Mouse (Mus musculus): ENCODE data around the gene Tmem232. TPM values are rescaled to one million over a fixed set of nuclear protein-coding genes. Genes with fewer than 3 reads are reported as not detected.

The Tmem232 gene
- not detected in 2 replicates for total RNA-seq (2017)

DNA sequence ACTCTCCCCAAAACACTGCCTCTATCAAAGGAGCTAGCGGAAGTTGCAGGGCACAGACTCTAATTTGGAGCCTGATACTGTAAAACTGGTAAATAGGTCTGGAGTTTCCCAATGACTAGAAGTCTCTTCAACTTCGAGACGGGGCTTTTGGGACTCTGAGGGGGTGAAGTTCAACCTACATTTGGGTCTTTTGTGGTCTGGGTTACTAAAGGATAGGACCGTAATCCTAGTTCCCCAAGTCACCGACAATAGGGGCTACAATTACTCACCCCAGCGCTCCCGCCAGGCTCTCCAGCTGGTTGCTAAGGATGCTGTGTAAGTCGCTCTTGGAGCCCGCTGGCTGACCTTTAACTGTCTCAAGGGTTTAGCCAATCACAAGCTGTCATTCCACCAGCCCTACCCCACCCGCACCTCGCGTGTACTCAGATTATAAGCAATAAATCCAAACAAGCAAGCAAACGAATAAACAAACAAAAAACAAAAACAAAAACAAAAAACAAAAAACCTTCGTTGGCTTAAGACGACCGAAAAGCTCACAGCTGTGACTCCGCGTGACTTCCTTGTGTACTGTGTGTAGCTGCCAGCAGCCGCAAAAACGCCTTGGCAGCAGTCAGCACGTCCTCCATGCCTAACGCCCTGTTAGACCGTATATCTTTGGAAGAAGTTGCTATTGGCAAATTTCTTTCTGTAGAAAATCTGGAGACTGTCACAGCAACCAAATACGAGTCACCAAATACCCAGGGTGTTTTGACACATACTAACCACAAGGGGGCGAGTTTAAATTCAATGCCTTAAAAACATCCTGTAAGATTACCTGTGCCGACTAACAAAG lies at the start of gene Tmem232:
Tmem232 (minus strand) TSS at position 342 of the 832 bp plus-strand sequence.
- peak; percentile 76 for ATAC-seq (replicated peaks; ENCODE audit: low read depth, poor library complexity, severe bottlenecking)

DNA sequence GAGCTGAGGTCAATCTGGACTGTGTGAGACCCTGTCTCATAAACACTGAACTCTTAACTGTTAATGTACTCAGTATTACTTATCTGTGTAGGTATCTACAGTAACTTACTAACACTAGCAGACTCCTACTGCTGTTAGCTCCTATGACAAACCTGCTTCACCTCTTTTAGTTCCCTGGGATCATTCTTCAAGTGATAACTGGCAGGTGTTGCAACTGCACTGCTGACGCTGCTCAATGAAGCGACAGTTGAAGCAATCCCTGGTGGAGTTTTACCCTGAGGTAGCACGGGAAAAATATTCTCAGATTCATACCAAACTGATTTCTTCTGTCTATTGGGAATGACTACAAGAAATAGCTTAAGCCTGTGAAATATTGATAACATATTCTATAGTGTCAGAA lies 46.3 kb upstream of the Tmem232 start:
- ATAC-seq (replicated peaks; ENCODE audit: low read depth, poor library complexity, severe bottlenecking) = no peak

- ATAC-seq (replicated peaks; ENCODE audit: low read depth, poor library complexity, severe bottlenecking) = no peak
These were observed 40.9 kb upstream of the Tmem232 start for GRCm38 (mm10) chr17:65581440-65581839.

DNA sequence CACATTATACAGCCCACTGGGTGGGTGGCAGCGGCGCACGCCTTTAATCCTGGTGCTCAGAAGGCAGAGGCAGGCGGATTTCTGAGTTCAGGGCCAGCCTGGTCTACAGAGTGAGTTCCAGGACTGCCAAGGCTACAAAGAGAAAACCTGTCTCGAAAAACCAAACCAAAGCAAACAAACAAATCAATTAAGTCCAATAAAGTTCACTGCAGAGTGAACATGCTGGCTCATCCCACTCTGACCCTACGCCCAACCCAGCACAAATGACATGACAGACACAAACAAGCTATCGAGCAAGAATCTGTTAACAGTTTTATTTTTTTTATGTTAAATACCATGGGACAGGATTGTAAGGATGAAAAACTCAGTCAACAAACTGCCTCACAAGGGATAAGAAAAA lies 39.2 kb upstream of the Tmem232 start:
- no peak for ATAC-seq (replicated peaks; ENCODE audit: low read depth, poor library complexity, severe bottlenecking)

- peak; percentile 77 for ATAC-seq (replicated peaks; ENCODE audit: low read depth, poor library complexity, severe bottlenecking)
These were observed 34.8 kb upstream of the Tmem232 start for GRCm38 (mm10) chr17:65575339-65575738.

- peak; percentile 58 for ATAC-seq (replicated peaks; ENCODE audit: low read depth, poor library complexity, severe bottlenecking)
These were observed 34.3 kb upstream of the Tmem232 start for GRCm38 (mm10) chr17:65574850-65575249.

DNA sequence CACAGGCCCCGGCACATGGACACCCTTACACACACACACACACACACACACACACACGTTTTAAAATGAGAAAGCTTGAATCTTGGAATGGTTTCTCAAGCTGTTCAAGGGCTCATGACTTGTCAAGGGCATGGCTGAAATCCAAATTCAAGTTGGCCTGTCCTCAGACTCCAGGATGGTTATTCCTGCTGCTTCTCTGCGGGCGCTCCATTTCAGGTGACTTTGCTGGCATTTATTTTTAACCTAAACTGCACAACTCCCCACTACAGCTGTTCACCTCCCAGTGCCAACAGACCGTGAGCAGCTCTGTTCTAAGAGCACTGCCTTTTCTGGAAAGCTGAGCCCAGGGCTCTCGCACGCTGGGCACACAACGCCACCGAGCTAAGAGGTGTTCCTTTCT lies 31.3 kb upstream of the Tmem232 start:
- no peak for ATAC-seq (replicated peaks; ENCODE audit: low read depth, poor library complexity, severe bottlenecking)

DNA sequence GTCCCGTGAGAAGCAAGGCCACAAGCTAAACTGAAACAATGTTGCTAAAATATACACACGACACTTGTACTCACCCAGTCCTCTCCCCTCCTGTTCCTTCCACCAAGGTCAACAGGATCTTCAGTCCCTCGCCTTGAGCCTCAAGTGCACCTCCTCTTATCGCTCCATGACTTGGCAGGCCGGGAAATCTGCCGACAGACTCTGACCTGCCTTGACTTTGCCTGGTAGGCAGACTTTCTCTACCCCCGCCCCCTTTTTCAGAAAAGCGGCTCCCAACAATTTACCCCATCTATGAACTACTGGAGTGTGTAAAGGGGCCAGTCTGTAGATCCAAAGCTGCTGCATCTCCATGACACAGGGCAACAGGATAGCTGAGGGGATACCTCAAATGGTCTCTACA lies 30.9 kb upstream of the Tmem232 start:
- no peak for ATAC-seq (replicated peaks; ENCODE audit: low read depth, poor library complexity, severe bottlenecking)

GRCm38 (mm10) chr17:65564189-65564588 lies 23.6 kb upstream of the Tmem232 start:
- ATAC-seq (replicated peaks; ENCODE audit: low read depth, poor library complexity, severe bottlenecking) = no peak

- no peak for ATAC-seq (replicated peaks; ENCODE audit: low read depth, poor library complexity, severe bottlenecking)
These were observed 22.8 kb upstream of the Tmem232 start for GRCm38 (mm10) chr17:65563345-65563744.

DNA sequence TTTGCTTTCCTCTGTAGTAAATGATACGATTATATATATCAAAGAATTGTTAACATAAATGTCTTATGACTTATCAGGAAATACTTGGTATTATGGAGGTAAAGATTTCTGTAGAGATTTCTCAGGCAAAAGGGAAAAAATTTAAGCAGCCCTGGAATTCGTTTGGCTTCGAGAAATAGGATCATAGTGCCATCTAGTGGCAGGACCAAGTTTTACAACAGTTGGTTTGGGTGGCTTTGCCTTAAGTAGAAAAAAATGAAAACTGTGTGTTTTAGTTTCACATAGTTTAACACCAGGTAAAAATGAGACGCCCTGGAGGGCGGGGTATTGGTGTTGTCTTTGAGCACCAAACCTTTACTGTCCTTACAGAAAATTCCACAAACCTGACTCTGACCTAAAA lies 22.2 kb upstream of the Tmem232 start:
- 0 out of 2 replicates have a peak, but pooled peaks have one; percentile 26 for ATAC-seq (replicated peaks; ENCODE audit: low read depth, poor library complexity, severe bottlenecking)

DNA sequence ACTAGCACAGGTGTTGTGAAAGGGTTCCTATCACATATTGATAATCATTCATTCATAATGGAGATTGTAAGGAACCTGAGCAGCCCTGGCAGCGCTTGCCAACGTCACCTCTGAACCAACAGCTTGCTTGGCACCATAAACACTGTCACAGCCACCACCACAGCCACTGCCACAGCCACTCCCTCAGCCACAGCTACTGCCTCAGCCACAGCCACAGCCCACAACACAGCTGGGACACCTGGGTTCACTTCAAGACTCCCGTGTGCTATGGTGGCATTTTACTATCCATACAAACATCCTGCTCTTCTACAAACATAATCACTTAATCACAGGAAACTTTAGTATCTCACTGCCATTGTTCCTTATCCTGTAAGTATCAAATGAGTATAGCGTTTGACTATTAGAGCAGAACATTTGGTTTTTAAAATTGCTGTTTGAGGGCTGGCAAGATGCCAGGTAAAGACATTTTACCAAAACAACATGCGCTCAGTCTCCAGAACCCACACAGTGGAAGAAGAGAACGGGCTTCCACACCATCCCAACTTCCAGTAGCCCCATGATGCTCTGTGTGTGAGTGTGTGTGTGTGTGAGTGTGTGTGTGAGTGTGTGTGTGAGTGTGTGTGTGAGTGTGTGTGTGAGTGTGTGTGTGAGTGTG lies 20.9 kb upstream of the Tmem232 start:
- peak; percentile 35 for ATAC-seq (replicated peaks; ENCODE audit: low read depth, poor library complexity, severe bottlenecking)

- ATAC-seq (replicated peaks; ENCODE audit: low read depth, poor library complexity, severe bottlenecking) = peak; percentile 71
These were observed 18.7 kb upstream of the Tmem232 start for GRCm38 (mm10) chr17:65559273-65559672.

DNA sequence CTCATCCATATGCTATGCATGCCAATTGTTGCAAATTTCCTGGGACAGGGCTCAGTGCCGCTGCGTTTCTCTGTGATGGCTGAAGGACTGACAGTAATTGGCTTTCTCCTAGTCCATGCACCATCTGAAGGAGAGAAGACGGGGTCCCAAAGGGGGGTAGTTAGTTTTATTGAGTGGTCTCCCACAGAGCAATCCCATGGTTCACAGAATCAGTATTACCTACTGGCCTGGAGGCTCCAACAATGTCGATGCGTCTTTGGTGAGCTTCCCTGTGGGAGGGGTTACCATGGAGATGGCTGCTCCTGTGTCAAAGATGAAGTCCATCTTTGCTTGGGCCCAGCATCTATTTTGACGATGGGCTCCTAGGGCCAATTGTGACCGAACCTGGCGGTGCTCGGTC lies 18.2 kb upstream of the Tmem232 start:
- no peak for ATAC-seq (replicated peaks; ENCODE audit: low read depth, poor library complexity, severe bottlenecking)

DNA sequence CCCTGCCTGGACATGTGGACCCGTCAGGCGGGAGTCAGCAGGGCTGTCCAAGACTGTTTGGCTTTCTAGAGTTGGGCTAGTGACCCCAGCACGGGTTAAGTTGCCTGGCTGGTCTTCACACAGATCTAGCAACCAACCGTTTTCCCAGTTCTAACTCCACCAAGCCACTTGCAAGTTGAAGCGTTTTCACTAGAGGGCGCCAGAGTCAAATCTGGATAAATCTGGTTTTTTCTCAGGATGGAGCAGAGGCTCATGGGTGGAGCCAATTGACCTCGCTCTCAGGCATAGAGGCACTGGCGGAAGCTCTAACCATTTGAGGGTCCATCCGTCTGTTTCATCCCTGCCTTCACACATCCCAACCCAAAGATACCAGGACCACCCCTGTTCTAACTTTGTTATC lies 17.6 kb upstream of the Tmem232 start:
- peak; percentile 51 for ATAC-seq (replicated peaks; ENCODE audit: low read depth, poor library complexity, severe bottlenecking)

- ATAC-seq (replicated peaks; ENCODE audit: low read depth, poor library complexity, severe bottlenecking) = peak; percentile 39
These were observed 16.6 kb upstream of the Tmem232 start for GRCm38 (mm10) chr17:65557212-65557611.

- ATAC-seq (replicated peaks; ENCODE audit: low read depth, poor library complexity, severe bottlenecking) = no peak
These were observed 16.2 kb upstream of the Tmem232 start for GRCm38 (mm10) chr17:65556798-65557197.

GRCm38 (mm10) chr17:65552426-65552997 lies 11.9 kb upstream of the Tmem232 start:
- ATAC-seq (replicated peaks; ENCODE audit: low read depth, poor library complexity, severe bottlenecking) = no peak

DNA sequence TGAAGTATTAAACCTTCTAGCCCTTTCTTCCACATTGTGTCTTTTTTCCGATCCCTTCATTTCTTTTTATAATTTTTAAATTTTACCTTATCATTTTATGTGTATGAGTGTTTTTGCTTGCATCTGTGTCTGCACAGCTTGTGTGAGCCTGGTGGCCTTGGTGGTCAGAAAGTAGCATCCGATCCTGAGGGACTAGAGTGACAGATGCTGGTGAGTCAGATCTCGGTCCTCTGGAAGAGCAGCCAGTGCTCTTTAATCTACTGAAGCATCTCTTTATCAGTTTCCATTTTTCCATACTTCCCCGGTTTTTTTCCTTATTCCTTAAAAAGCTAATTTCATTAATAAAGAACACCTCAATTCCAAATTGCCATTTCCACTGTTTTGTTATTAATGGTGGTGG lies 9.8 kb upstream of the Tmem232 start:
- no peak for ATAC-seq (replicated peaks; ENCODE audit: low read depth, poor library complexity, severe bottlenecking)

GRCm38 (mm10) chr17:65548698-65549365 lies 8.2 kb upstream of the Tmem232 start:
- no peak for ATAC-seq (replicated peaks; ENCODE audit: low read depth, poor library complexity, severe bottlenecking)

GRCm38 (mm10) chr17:65546221-65546620 lies 5.6 kb upstream of the Tmem232 start:
- ATAC-seq (replicated peaks; ENCODE audit: low read depth, poor library complexity, severe bottlenecking) = peak; percentile 25; the same call in 1 of the 2 replicates

Measured in common myeloid progenitor, adult 5-6 weeks (primary cell).